10 mouse cellular contexts compared by ENCODE assay signal in the genomic region with DNA sequence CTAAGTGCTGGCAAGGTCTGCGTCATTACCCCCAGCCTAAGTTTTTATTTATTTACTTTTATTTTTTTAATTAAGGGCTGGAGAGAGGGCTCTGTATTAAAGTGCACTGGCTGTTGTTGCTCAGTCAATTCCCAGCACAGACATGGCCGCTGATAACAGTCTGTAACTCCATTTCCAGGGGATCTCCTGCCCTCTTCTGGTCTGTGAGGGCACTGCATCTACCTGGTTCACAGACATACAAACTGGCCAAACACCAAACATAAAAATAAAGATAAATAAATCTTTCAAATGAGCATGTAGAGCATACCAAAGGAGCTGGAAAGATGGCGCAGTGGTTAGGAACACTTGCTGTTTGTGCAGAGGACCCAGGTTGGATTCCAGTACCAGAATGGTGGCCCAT. TPM values are rescaled to one million over a fixed set of nuclear protein-coding genes. Genes with fewer than 3 reads are reported as not detected.
DNase-seq lines count a peak whose midpoint lies in the region; ATAC-seq lines count a peak whose summit lies in the region.
"Had no signal": no experiment of that assay in that cellular context is flagged by ENCODE, and none has a peak within 500 bp of the region (broad histone marks: within the 10 kb centered on the region; RNA-seq: fewer than 3 reads in every experiment).

No protein-coding gene starts in this region.

- no peak overlapping the region for H3K9ac ChIP-seq in limb, embryonic 11.5 days (ENCODE audit: low read length)
- no peak overlapping the region for H3K9ac ChIP-seq in forebrain, embryonic 16.5 days (replicated peaks; ENCODE audit: low read depth, low read length)

- H3K4me1 ChIP-seq in limb, embryonic 11.5 days (ENCODE audit: control insufficient read depth, insufficient read depth, low read length): no peaks in the 10 kb centered on the region
- no peaks in the 10 kb centered on the region for H3K4me1 ChIP-seq in limb, embryonic 10.5 days
- no peaks in the 10 kb centered on the region for H3K4me1 ChIP-seq in forebrain, embryonic 16.5 days (replicated peaks; ENCODE audit: control insufficient read depth, insufficient read depth, low read length)

- 89% methylated on average over 3 of the region's 3 CpGs for WGBS in limb, embryonic 11.5 days
- WGBS in limb, embryonic 10.5 days: 88% methylated on average over 3 of the region's 3 CpGs
- 90% methylated on average over 3 of the region's 3 CpGs for WGBS in forebrain, embryonic 16.5 days

- no peak overlapping the region for H3K4me3 ChIP-seq in limb, embryonic 11.5 days (ENCODE audit: low read depth, low read length)
- H3K4me3 ChIP-seq in limb, embryonic 10.5 days: no peak overlapping the region
- H3K4me3 ChIP-seq in forebrain, embryonic 16.5 days (replicated peaks; ENCODE audit: low read length): no peak overlapping the region

- no peak overlapping the region for H3K27ac ChIP-seq in limb, embryonic 11.5 days (replicated peaks; ENCODE audit: low read depth, low read length)
- no peak overlapping the region for H3K27ac ChIP-seq in limb, embryonic 10.5 days
- no peak overlapping the region for H3K27ac ChIP-seq in forebrain, embryonic 16.5 days (ENCODE audit: low read length)
- H3K27ac ChIP-seq: macrophage had no signal

- no peaks in the 10 kb centered on the region for H3K27me3 ChIP-seq in limb, embryonic 11.5 days (ENCODE audit: control insufficient read depth, insufficient read depth, low read length)
- H3K27me3 ChIP-seq in limb, embryonic 10.5 days (ENCODE audit: low read depth, poor library complexity, severe bottlenecking): no peaks in the 10 kb centered on the region
- H3K27me3 ChIP-seq in forebrain, embryonic 16.5 days (replicated peaks; ENCODE audit: control insufficient read depth, insufficient read depth, low read length): no peaks in the 10 kb centered on the region

- DNase-seq in adrenal gland, postnatal 36 days: peak; percentile 23 to 43
- no peak for DNase-seq in adrenal gland, adult 2 months
- DNase-seq in limb, embryonic 11.5 days (ENCODE audit: low spot score): peak; percentile 60
- no peak for DNase-seq in limb, embryonic 10.5 days (ENCODE audit: low spot score)
- peak; percentile 29 for DNase-seq in brain, adult 2 months (ENCODE audit: low read depth, low spot score)
- DNase-seq in retina, postnatal 1 day: peak; percentile 30
- DNase-seq in layer of hippocampus, adult 9-10 months (ENCODE audit: low spot score): no peak

- H3K9me3 ChIP-seq in limb, embryonic 11.5 days (ENCODE audit: control insufficient read depth, low read length): no peaks in the 10 kb centered on the region
- no peaks in the 10 kb centered on the region for H3K9me3 ChIP-seq in limb, embryonic 10.5 days (replicated peaks)
- no peaks in the 10 kb centered on the region for H3K9me3 ChIP-seq in forebrain, embryonic 16.5 days (ENCODE audit: control insufficient read depth, low read length)

- peaks cover 25% of the 10 kb centered on the region for H3K36me3 ChIP-seq in limb, embryonic 11.5 days (ENCODE audit: control insufficient read depth, insufficient read depth, low read length)
- H3K36me3 ChIP-seq in limb, embryonic 10.5 days: peaks cover 87% of the 10 kb centered on the region
- H3K36me3 ChIP-seq in forebrain, embryonic 16.5 days (ENCODE audit: control insufficient read depth, insufficient read depth): peaks cover 17% of the 10 kb centered on the region

- no peak for ATAC-seq in limb, embryonic 11.5 days (ENCODE audit: insufficient number of reproducible peaks, low FRiP score, low TSS enrichment, low read depth)
- no peak for ATAC-seq in forebrain, embryonic 16.5 days

- H3K4me2 ChIP-seq in limb, embryonic 11.5 days (ENCODE audit: low read depth, severe bottlenecking): no peak overlapping the region
- H3K4me2 ChIP-seq in forebrain, embryonic 16.5 days (ENCODE audit: low read length): no peak overlapping the region

RNA-seq across cellular contexts. Expression of a gene that starts 6.6 kb away (rescaled TPM):
- under 1 TPM in 1 of 2 experiments, not detected in 1; 0.43 TPM for total RNA-seq in adrenal gland, postnatal 36 days (2021)
- total RNA-seq in adrenal gland, adult 2 months (2021): under 1 TPM in 1 of 2 experiments, not detected in 1; 0.21 TPM
- polyA plus RNA-seq in adrenal gland, adult 2 months (2012; rRNA removed): 1.3 and 1.5 TPM in 2 replicates
- 3.6 and 3.8 TPM in 2 replicates for polyA plus RNA-seq in limb, embryonic 11.5 days (2014; fragmentation: Nextera tagmentation; extraction: Ambion mirVana)
- 7.9 and 8.2 TPM in 2 replicates for polyA plus RNA-seq in limb, embryonic 10.5 days (2016; fragmentation: Nextera tagmentation; extraction: Ambion mirVana)
- polyA plus RNA-seq in forebrain, embryonic 16.5 days (2015; fragmentation: Nextera tagmentation; extraction: Ambion mirVana): 0.34 and 0.40 TPM in 2 replicates

RNA-seq across cellular contexts. Expression of a gene that starts 6.7 kb away (rescaled TPM):
- total RNA-seq in adrenal gland, postnatal 36 days (2021): 1,000 to 10,000 TPM; 1,179 to 1,185 TPM
- 1,000 to 10,000 TPM; 1,292 to 2,642 TPM for total RNA-seq in adrenal gland, adult 2 months (2021)
- 223 and 275 TPM in 2 replicates for polyA plus RNA-seq in adrenal gland, adult 2 months (2012; rRNA removed)
- polyA plus RNA-seq in limb, embryonic 11.5 days (2014; fragmentation: Nextera tagmentation; extraction: Ambion mirVana): 801 and 830 TPM in 2 replicates
- polyA plus RNA-seq in limb, embryonic 10.5 days (2016; fragmentation: Nextera tagmentation; extraction: Ambion mirVana): 776 and 820 TPM in 2 replicates
- 860 and 869 TPM in 2 replicates for polyA plus RNA-seq in forebrain, embryonic 16.5 days (2015; fragmentation: Nextera tagmentation; extraction: Ambion mirVana)

RNA-seq across cellular contexts. Expression of a gene that starts 16.4 kb away (rescaled TPM):
- total RNA-seq in adrenal gland, postnatal 36 days (2021): not detected
- not detected for total RNA-seq in adrenal gland, adult 2 months (2021)
- polyA plus RNA-seq in adrenal gland, adult 2 months (2012; rRNA removed): not detected in 2 replicates
- 0.19 and 0.43 TPM in 2 replicates for polyA plus RNA-seq in limb, embryonic 11.5 days (2014; fragmentation: Nextera tagmentation; extraction: Ambion mirVana)
- polyA plus RNA-seq in limb, embryonic 10.5 days (2016; fragmentation: Nextera tagmentation; extraction: Ambion mirVana): 1.3 and 2.5 TPM in 2 replicates
- polyA plus RNA-seq in forebrain, embryonic 16.5 days (2015; fragmentation: Nextera tagmentation; extraction: Ambion mirVana): not detected in 2 replicates
- total RNA-seq: heart, adult 18-20 months had no signal
- polyA plus RNA-seq: macrophage had no signal

RNA-seq across cellular contexts. Expression of a gene that starts 20.5 kb away (rescaled TPM):
- total RNA-seq in adrenal gland, postnatal 36 days (2021): under 1 TPM in 1 of 2 experiments, not detected in 1; 0.72 TPM
- total RNA-seq in adrenal gland, adult 2 months (2021): under 1 TPM in 1 of 2 experiments, not detected in 1; 0.46 TPM
- polyA plus RNA-seq in adrenal gland, adult 2 months (2012; rRNA removed): 0.44 and 0.45 TPM in 2 replicates
- polyA plus RNA-seq in limb, embryonic 11.5 days (2014; fragmentation: Nextera tagmentation; extraction: Ambion mirVana): 0.43 TPM in 1 of 2 replicates, not detected in the other
- 0.15 and 0.45 TPM in 2 replicates for polyA plus RNA-seq in limb, embryonic 10.5 days (2016; fragmentation: Nextera tagmentation; extraction: Ambion mirVana)
- 0.22 and 0.23 TPM in 2 replicates for polyA plus RNA-seq in forebrain, embryonic 16.5 days (2015; fragmentation: Nextera tagmentation; extraction: Ambion mirVana)

RNA-seq across cellular contexts. Expression of a gene that starts 30.7 kb away (rescaled TPM):
- total RNA-seq in adrenal gland, postnatal 36 days (2021): 10 to 100 TPM; 38.5 to 44.5 TPM
- total RNA-seq in adrenal gland, adult 2 months (2021): 10 to 100 TPM; 28.5 to 41.4 TPM
- 50.2 and 50.4 TPM in 2 replicates for polyA plus RNA-seq in adrenal gland, adult 2 months (2012; rRNA removed)
- polyA plus RNA-seq in limb, embryonic 11.5 days (2014; fragmentation: Nextera tagmentation; extraction: Ambion mirVana): 11.9 and 14.1 TPM in 2 replicates
- polyA plus RNA-seq in limb, embryonic 10.5 days (2016; fragmentation: Nextera tagmentation; extraction: Ambion mirVana): 10.2 and 10.6 TPM in 2 replicates
- polyA plus RNA-seq in forebrain, embryonic 16.5 days (2015; fragmentation: Nextera tagmentation; extraction: Ambion mirVana): 8.7 and 15.6 TPM in 2 replicates

Comparison
In these comparisons a context has a peak if more than half of its experiments do, and no peak if none do; other contexts are left out.
1. DNase-seq: peak in adrenal gland, postnatal 36 days (2 of 2), limb, embryonic 11.5 days (single experiment), brain, adult 2 months (single experiment) and retina, postnatal 1 day (single experiment); none in adrenal gland, adult 2 months (single experiment), limb, embryonic 10.5 days (single experiment) and layer of hippocampus, adult 9-10 months (single experiment).